Mouse (Mus musculus): ENCODE results near the gene Enoph1. TPM values are rescaled to one million over a fixed set of nuclear protein-coding genes. Genes with fewer than 3 reads are reported as not detected.

Gene Enoph1
- total RNA-seq, 2 experiments from 2014 or later: 6.7 to 9.0 TPM

- H3K4me3 ChIP-seq: no peak overlapping the region
- H3K27ac ChIP-seq: peak overlapping the region; percentile 68
- TF ChIP-seq CTCF (IDR thresholded peaks at IDR 0.05): no peak
- intact Hi-C loops (cut with DNase I): no loop called here
- peak; percentile 65 for DNase-seq
These were observed 3.6 kb downstream of the Enoph1 start for GRCm38 (mm10) chr5:100043361-100043760.

GRCm38 (mm10) chr5:100044030-100044429 lies 4.2 kb downstream of the Enoph1 start:
- no peak for DNase-seq
- H3K27ac ChIP-seq: peak overlapping the region; percentile 68
- H3K4me3 ChIP-seq: no peak overlapping the region
- intact Hi-C loops (cut with DNase I): no loop called here
- TF ChIP-seq CTCF (IDR thresholded peaks at IDR 0.05): no peak

- H3K27ac ChIP-seq: peak overlapping the region; percentile 5; the same call in 1 of the 2 replicates
- TF ChIP-seq CTCF (IDR thresholded peaks at IDR 0.05): no peak
- intact Hi-C loops (cut with DNase I): no loop called here
- no peak for DNase-seq
- H3K4me3 ChIP-seq: no peak overlapping the region
These were observed 4.8 kb downstream of the Enoph1 start for GRCm38 (mm10) chr5:100044621-100045020.

GRCm38 (mm10) chr5:100046096-100046495 lies 6.3 kb downstream of the Enoph1 start:
- Histone ChIP-seq H3K27ac (no peak overlapping the region), H3K4me3 (no peak overlapping the region)
- intact Hi-C loops (cut with DNase I): no loop called here
- no peak for TF ChIP-seq CTCF (IDR thresholded peaks at IDR 0.05)
- DNase-seq: no peak

- no peak for TF ChIP-seq CTCF (IDR thresholded peaks at IDR 0.05)
- Histone ChIP-seq H3K27ac (peak overlapping the region; percentile 56), H3K4me3 (no peak overlapping the region)
- intact Hi-C loops (cut with DNase I): no loop called here
- DNase-seq: no peak
These were observed 7.4 kb downstream of the Enoph1 start for GRCm38 (mm10) chr5:100047143-100047640.

GRCm38 (mm10) chr5:100047871-100048270 lies 8.1 kb downstream of the Enoph1 start:
- intact Hi-C loops (cut with DNase I): no loop called here
- peak; percentile 31 for DNase-seq
- TF ChIP-seq CTCF (IDR thresholded peaks at IDR 0.05): no peak
- H3K27ac ChIP-seq: peak overlapping the region; percentile 56
- no peak overlapping the region for H3K4me3 ChIP-seq

GRCm38 (mm10) chr5:100049904-100050303 lies 10.1 kb downstream of the Enoph1 start:
- Histone ChIP-seq H3K4me3 (no peak overlapping the region), H3K27ac (no peak overlapping the region; the same call in 1 of the 2 replicates)
- DNase-seq: no peak
- intact Hi-C loops (cut with DNase I): no loop called here
- TF ChIP-seq CTCF (IDR thresholded peaks at IDR 0.05): no peak

GRCm38 (mm10) chr5:100052728-100053127 lies 12.9 kb downstream of the Enoph1 start:
- H3K4me3 ChIP-seq: no peak overlapping the region
- DNase-seq: no peak
- TF ChIP-seq CTCF (IDR thresholded peaks at IDR 0.05): no peak
- no peak overlapping the region for H3K27ac ChIP-seq
- intact Hi-C loops (cut with DNase I): no loop called here

GRCm38 (mm10) chr5:100054807-100055547 lies 15.2 kb downstream of the Enoph1 start:
- no peak for DNase-seq
- no peak for TF ChIP-seq CTCF (IDR thresholded peaks at IDR 0.05)
- no peak overlapping the region for H3K27ac ChIP-seq
- no peak overlapping the region for H3K4me3 ChIP-seq
- intact Hi-C loops (cut with DNase I): no loop called here

GRCm38 (mm10) chr5:100055866-100056369 lies 16.1 kb downstream of the Enoph1 start:
- intact Hi-C loops (cut with DNase I): no loop called here
- Histone ChIP-seq H3K27ac (no peak overlapping the region), H3K4me3 (no peak overlapping the region)
- DNase-seq: no peak
- no peak for TF ChIP-seq CTCF (IDR thresholded peaks at IDR 0.05)

- no peak for DNase-seq
- no peak for TF ChIP-seq CTCF (IDR thresholded peaks at IDR 0.05)
- H3K4me3 ChIP-seq: no peak overlapping the region
- intact Hi-C loops (cut with DNase I): no loop called here
- no peak overlapping the region for H3K27ac ChIP-seq
These were observed 17.9 kb downstream of the Enoph1 start for GRCm38 (mm10) chr5:100057461-100058209.

- no peak overlapping the region for H3K4me3 ChIP-seq
- H3K27ac ChIP-seq: no peak overlapping the region
- no peak for DNase-seq
- no peak for TF ChIP-seq CTCF (IDR thresholded peaks at IDR 0.05)
- intact Hi-C loops (cut with DNase I): no loop called here
These were observed 18.9 kb downstream of the Enoph1 start for GRCm38 (mm10) chr5:100058729-100059128.

- DNase-seq: no peak
- no peak for TF ChIP-seq CTCF (IDR thresholded peaks at IDR 0.05)
- intact Hi-C loops (cut with DNase I): no loop called here
- Histone ChIP-seq H3K27ac (no peak overlapping the region), H3K4me3 (no peak overlapping the region)
These were observed 19.5 kb downstream of the Enoph1 start for GRCm38 (mm10) chr5:100059326-100059725.

Measured in gastrocnemius, adult 2 months (tissue).